Mouse (Mus musculus): ENCODE measurements around the gene Uba5.

Gene Uba5

GRCm38 (mm10) chr9:104062430-104063243, at the start of gene Uba5:
Gene Uba5, minus strand, starts transcription at chr9:104063134.
- DNase-seq, result peak; percentile 52 to 61

- no peak for DNase-seq
Observed at GRCm38 (mm10) chr9:104109151-104109550, 46.2 kb upstream of the Uba5 start.

DNA sequence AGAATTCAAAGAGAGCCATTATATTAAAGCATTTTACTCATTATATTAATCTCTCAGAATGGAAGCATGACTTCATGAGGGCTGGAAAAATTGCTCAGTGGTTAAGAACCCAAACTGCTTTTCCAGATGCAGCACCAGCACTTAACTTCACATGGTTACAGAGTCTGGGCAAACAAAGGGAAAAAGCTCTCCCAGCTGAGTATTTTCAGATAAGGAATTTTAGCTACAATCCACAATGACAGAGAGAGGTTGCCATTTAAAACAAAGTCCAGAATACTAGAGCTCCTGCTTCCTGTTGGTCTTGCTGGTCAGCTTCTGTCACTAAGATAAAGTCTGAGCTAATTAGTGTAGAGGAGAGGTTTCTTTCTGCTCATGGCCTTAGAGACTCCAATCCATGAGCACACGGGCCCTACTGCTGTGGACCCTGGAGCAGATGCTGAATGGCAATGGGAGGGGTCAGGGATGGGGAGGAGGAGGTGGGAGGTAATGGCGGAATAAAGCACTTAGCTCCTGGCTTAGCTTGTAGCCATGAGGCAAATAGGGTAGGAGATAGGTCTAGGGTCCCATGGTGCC, 45.7 kb upstream of the Uba5 start:
- no peak for DNase-seq

DNA sequence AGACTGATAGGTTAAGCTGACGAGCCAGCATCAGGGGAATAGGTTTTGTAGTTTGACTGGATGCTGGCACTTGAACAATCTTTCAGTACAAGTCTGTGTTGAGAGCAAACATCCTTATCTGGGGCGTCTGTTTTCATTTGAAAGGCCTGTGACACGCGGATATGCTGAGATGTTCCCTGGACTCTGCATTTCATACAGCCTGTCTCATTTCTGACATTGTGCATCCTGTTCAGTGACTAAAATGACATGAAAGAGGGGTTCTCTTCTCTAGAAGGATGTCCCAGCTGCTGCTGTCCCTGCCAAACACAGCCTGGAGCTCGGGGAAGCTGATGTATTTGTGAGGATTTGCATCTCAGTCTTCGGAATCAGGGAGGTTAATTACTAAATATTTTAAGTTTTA, 44.5 kb upstream of the Uba5 start:
- DNase-seq, result no peak

DNA sequence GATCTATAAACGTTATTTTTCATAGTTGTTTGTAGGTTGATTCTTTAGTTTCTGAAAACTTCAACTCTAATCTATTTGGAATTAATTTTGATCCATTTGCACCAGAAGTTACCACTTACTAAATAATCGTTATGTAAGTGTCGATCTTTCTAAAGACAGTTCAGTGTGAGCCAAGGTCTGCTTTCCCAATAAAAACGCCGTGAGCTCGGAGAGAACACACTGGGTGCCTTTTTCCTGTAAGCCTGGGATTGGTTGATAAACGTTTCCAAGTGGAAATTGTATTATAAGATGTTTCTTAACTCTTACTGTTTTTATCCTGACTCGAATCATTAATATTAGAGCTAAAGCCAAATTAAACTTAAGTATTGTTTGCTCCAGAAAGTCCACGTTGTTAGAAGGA, 44.0 kb upstream of the Uba5 start:
- DNase-seq, result no peak

GRCm38 (mm10) chr9:104104986-104105385, 42.1 kb upstream of the Uba5 start:
- no peak for DNase-seq

- DNase-seq, result no peak
Observed at GRCm38 (mm10) chr9:104102901-104103300, 40.0 kb upstream of the Uba5 start.

GRCm38 (mm10) chr9:104102301-104102700, 39.4 kb upstream of the Uba5 start:
- no peak for DNase-seq

GRCm38 (mm10) chr9:104101458-104101857, 38.5 kb upstream of the Uba5 start:
- no peak for DNase-seq

- DNase-seq, result no peak
Observed at GRCm38 (mm10) chr9:104100822-104101221, 37.9 kb upstream of the Uba5 start.

DNA sequence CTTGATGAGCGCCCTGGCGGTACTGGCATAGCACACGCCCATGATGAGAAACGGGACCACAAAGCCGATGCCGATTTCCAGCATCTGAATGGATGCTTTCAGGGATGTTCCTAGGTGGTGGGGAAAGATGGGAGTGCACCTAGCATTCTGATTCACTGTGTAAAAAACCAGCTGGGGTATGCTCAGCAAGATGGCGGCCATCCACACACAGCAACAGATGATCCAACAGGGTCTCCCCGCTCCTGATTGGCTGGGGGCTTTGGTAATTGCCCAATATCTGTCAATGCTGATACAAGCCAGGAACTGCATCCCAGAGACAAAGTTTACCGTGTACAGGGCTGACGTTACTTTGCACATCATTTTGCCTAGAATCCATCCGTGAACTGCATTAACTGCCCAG, 36.1 kb upstream of the Uba5 start:
- DNase-seq, result no peak

GRCm38 (mm10) chr9:104098256-104098655, 35.3 kb upstream of the Uba5 start:
- no peak for DNase-seq

- DNase-seq, result no peak
Observed at GRCm38 (mm10) chr9:104092945-104093344, 30.0 kb upstream of the Uba5 start.

DNA sequence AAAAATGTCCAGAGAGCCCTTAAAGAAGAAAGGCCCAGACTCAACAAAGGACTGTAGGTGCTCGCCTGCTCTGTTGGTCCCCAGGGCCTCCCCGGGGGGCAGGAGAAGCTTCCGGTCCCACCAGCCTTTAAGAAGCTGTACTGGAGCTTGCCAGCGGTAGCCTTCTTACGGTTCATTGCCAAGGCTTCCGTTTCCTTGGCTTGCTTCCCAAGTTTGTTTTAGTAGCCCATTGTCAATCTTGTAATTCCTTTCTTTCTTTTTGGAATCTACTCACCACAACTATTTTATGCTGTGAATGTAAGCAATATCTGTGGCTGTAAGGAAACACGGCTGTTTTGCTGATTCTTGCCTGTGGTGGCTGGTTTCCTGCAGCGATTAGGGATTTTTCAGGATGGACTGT, 25.6 kb upstream of the Uba5 start:
- no peak for DNase-seq

- DNase-seq, result no peak
Observed at GRCm38 (mm10) chr9:104085730-104086429, 22.9 kb upstream of the Uba5 start.

GRCm38 (mm10) chr9:104080038-104080437, 17.1 kb upstream of the Uba5 start:
- DNase-seq, result no peak

- peak; percentile 8 to 15 for DNase-seq
Observed at GRCm38 (mm10) chr9:104079379-104079778, 16.4 kb upstream of the Uba5 start.

DNA sequence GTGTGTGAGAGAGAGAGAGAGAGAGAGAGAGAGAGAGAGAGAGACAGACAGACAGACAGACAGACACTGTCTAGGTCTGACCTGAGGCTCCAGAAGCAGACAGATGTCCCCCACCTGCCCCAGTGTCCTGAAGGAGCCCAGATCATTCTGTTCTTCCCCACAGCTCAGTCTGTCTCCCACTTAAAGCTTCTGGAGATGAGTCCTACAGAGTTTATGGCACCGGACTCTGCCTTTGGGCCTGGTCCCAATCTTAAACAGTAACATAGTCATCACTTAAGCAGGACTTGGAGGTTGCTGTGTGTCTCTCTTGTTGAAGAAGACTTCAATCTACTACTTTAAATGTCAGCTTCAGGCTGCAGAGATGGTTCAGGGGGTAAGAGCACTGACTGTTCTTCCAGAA, 15.8 kb upstream of the Uba5 start:
- no peak for DNase-seq

DNA sequence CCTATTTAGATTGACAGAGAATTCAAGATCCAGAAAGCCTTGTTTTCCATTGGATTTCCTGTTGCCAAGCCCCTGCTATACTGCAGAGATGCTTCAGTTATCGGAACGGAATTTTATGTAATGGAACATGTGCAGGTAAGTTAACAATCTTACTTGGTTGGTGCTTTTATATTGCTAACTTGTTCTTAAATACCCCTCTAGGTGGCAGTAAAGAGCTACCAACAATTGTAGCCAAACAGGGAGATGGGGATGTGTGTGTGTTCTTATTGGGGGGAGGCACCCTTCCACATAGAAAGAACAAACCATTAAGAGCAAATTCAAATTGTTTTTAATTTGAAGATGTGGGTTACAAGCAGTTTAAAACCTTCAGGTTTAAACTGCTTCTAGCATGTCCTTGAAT, 12.9 kb upstream of the Uba5 start:
- no peak for DNase-seq

DNA sequence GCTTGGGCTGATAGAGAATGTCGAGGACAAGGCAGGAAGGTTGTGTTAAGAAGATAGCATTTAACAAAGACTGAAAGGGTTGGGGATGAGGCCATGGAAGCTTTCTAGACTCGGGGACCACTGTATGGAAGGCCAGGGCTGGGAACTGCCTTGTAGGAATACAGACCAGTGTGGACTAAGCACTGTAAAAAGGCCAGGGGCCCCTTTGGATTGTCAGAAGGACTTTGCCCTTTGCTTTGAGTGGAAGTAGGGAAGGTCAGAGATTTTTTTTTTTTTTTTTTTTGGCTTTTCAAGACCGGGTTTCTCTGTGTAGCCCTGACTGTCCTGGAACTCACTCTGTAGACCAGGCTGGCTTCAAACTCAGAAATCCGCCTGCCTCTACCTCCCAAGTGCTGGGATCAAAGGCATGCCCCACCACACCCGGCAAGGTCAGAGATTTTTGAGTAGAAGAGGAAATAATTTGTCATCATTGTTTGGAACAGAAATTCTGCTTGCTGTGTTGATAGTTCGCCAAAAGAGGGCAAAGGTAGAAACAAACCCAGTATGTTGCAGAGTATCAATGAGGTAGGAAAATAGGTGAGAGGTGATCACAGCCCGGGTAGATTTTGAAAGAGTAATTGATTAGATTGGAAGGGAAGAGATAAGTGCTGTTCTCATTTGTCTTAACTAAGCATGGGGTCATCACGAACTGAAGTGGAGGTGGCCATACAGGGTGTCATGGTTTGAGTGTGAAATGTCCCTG, 8.1 kb upstream of the Uba5 start:
- no peak for DNase-seq

DNA sequence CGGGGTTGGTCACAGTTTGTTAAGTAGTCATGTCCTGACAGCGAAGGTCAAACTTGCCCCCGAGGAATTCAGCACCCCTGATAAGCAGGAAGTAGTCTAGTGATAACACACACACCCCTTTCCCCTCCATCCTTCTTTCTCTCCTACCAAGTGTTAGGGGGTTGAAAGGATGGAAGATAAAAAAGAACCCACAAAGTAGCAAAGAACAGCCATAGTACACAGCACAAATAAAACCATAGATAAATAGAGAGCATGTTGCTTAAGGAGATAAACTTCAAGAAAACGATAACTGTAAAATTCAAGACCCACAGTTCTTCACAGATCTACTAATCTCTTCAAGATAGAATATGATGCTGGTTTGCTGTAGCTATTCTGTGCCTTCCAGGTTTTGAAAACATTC, 7.3 kb upstream of the Uba5 start:
- no peak for DNase-seq

DNA sequence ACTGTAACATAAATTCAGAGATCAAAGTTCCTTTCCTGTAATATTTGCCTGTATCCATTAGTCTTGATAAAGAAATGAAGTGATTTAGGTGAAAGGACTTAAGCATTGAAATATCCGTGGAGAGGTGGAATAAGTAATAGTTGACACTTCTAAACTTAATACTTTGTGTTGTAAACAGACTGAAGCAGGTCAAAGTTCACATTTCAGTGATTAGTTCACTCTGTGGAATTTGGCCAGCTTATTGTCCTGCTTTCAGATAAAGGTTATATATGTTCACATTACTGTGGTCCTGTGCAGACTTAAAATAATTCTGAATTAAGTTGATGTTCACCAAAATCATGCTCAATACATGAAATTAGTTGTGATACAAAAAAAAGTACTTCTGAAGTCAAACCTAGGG, 1.6 kb upstream of the Uba5 start:
- no peak for DNase-seq

DNA sequence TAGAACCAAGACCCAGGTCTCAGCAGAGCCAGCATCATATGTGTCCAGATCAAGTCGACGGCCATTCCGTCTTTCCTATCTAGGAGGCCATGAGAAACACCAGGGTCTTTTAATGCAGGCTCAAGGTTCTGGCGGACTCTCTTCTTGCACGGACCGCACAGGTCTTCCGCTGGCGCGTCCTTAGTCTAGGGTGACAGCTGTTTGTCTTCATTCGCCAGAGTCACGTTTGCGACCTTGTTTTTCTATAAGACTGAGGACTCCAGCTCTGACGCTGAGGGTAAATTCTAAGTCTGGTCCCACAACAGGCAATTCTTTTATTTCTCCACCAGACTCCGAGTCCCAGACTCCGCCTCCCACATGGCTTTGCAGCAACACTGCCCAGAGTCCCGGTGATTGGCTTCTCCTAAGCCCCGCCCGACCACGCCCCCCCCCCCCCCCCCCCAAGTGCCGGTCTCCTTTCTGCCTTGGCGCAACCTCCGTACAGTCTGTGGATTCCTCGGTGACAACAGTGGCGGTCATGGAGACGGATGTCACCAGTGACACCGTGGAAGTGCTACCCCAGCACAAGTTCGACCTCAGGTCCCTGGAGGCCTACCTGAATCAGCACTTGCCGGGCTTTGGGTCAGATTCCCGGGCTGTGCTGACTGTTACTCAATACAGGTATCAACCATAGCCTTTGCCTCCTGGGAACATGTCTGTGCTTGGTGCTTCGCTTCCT, 469 bp upstream of the Uba5 start, which contains the start of gene Acad11:
TSS of gene Acad11 (plus strand) at position 134 of the 718 bp plus-strand sequence.
- DNase-seq, result peak; percentile 55 to 72

Measured in thymus, adult 18-20 months (tissue).